Mouse (Mus musculus): Measurements from ENCODE around the gene Cyb561d2.
A peak's percentile ranks its signal among the peaks of the same experiment; 100 is the strongest.
"Not testable (repeated sequence)": the region's sequence is repeated elsewhere in the genome, so short reads cannot be mapped to it uniquely, and the experiment has no call there.

The Cyb561d2 gene

GRCm38 (mm10) chr9:107571534-107572326 is 29.7 kb upstream of the Cyb561d2 start:
- no peak for DNase-seq (ENCODE audit: low spot score in 2 of 2)

- DNase-seq (ENCODE audit: low spot score in 2 of 2), result no peak
Measured at GRCm38 (mm10) chr9:107570845-107571244, 28.9 kb upstream of the Cyb561d2 start.

- DNase-seq (ENCODE audit: low spot score in 2 of 2), result no peak
Measured at GRCm38 (mm10) chr9:107570016-107570415, 28.0 kb upstream of the Cyb561d2 start.

- DNase-seq (ENCODE audit: low spot score in 2 of 2), result no peak
Measured at GRCm38 (mm10) chr9:107569270-107569669, 27.3 kb upstream of the Cyb561d2 start.

- DNase-seq (ENCODE audit: low spot score in 2 of 2), result peak; percentile 68 to 75
Measured at GRCm38 (mm10) chr9:107568331-107569261, 26.6 kb upstream of the Cyb561d2 start.

GRCm38 (mm10) chr9:107567702-107568319 is 25.8 kb upstream of the Cyb561d2 start, which contains the start of gene Hyal2:
Hyal2 (plus strand) TSS chr9:107567945.
- DNase-seq (ENCODE audit: low spot score in 2 of 2), result no peak

GRCm38 (mm10) chr9:107566855-107567254 is 24.9 kb upstream of the Cyb561d2 start:
- DNase-seq (ENCODE audit: low spot score in 2 of 2), result no peak

GRCm38 (mm10) chr9:107566041-107566709 is 24.2 kb upstream of the Cyb561d2 start:
- DNase-seq (ENCODE audit: low spot score in 2 of 2), result peak; percentile 56 to 81

GRCm38 (mm10) chr9:107565556-107565955 is 23.6 kb upstream of the Cyb561d2 start:
- DNase-seq (ENCODE audit: low spot score in 2 of 2), result not testable (repeated sequence)

GRCm38 (mm10) chr9:107563029-107563581 is 21.1 kb upstream of the Cyb561d2 start, which contains the start of gene Tusc2:
Tusc2 (plus strand) TSS chr9:107563255.
- DNase-seq (ENCODE audit: low spot score in 2 of 2), result peak; percentile 90 to 92

GRCm38 (mm10) chr9:107556346-107556745 is 14.4 kb upstream of the Cyb561d2 start:
- DNase-seq (ENCODE audit: low spot score in 2 of 2), result no peak

GRCm38 (mm10) chr9:107555701-107556100 is 13.7 kb upstream of the Cyb561d2 start:
- no peak for DNase-seq (ENCODE audit: low spot score in 2 of 2)

- peak in 1 of 2 experiments; percentile 49 for DNase-seq (ENCODE audit: low spot score in 2 of 2)
Measured at GRCm38 (mm10) chr9:107555031-107555457, 13.1 kb upstream of the Cyb561d2 start.

- DNase-seq (ENCODE audit: low spot score in 2 of 2), result peak; percentile 94 to 96
Measured at GRCm38 (mm10) chr9:107554319-107554825, 12.4 kb upstream of the Cyb561d2 start.

- peak; percentile 54 to 67 for DNase-seq (ENCODE audit: low spot score in 2 of 2)
Measured at GRCm38 (mm10) chr9:107553541-107554318, 11.7 kb upstream of the Cyb561d2 start.

GRCm38 (mm10) chr9:107552690-107553393 is 10.8 kb upstream of the Cyb561d2 start:
- no peak for DNase-seq (ENCODE audit: low spot score in 2 of 2)

GRCm38 (mm10) chr9:107551890-107552355 is 9.9 kb upstream of the Cyb561d2 start:
- no peak for DNase-seq (ENCODE audit: low spot score in 2 of 2)

- DNase-seq (ENCODE audit: low spot score in 2 of 2), result peak; percentile 72 to 77
Measured at GRCm38 (mm10) chr9:107551117-107551889, 9.3 kb upstream of the Cyb561d2 start, which contains the start of gene Rassf1. Rassf1 (plus strand) TSS chr9:107551555.

Measured in thymus, postnatal 10 days (tissue).